Mouse (Mus musculus): ENCODE measurements around the gene Spg7. TPM values are rescaled to one million over a fixed set of nuclear protein-coding genes. Genes with fewer than 3 reads are reported as not detected.

Gene Spg7
- polyA plus RNA-seq, 1 experiment from 2014 or later = 54.3 TPM

DNA sequence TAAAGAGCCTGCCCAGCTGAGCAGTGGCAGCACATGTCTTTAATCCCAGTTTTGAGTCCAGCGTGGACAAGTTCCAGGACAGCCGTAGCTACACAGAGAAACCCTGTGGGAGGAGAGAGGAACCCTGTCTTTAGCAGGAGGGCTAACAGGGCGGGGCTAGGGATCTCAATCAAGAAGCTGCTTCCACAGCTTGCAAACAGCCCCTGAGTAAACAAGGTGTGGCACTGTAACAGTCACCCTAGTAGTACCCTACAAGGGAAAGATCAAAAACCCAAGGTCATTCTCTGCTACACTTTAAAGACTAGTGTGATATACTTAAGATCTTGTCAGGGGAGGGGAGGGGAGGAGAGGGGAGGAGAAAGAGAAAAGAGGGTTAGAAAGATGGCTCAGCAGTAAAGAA, 25.8 kb upstream of the Spg7 start:
- Histone ChIP-seq H3K4me1 (ENCODE audit: control insufficient read depth, insufficient read depth, low read length) (peaks cover 22% of the 10 kb centered on the region), H3K27me3 (ENCODE audit: control insufficient read depth, insufficient read depth, low read length) (no peaks in the 10 kb centered on the region), H3K9ac (replicated peaks; ENCODE audit: low read depth, low read length) (no peak overlapping the region), H3K9me3 (ENCODE audit: control insufficient read depth, low read depth, low read length) (no peaks in the 10 kb centered on the region), H3K4me2 (replicated peaks; ENCODE audit: low read depth, low read length) (no peak overlapping the region), H3K4me3 (ENCODE audit: low read depth, low read length) (no peak overlapping the region), H3K27ac (ENCODE audit: low read length) (no peak overlapping the region), H3K36me3 (ENCODE audit: control insufficient read depth, insufficient read depth, low read length) (no peaks in the 10 kb centered on the region)
- 41% methylated on average over 3 of the region's 3 CpGs for WGBS
- ATAC-seq (ENCODE audit: insufficient number of reproducible peaks, insufficient read depth, low FRiP score, low read depth) = no peak

DNA sequence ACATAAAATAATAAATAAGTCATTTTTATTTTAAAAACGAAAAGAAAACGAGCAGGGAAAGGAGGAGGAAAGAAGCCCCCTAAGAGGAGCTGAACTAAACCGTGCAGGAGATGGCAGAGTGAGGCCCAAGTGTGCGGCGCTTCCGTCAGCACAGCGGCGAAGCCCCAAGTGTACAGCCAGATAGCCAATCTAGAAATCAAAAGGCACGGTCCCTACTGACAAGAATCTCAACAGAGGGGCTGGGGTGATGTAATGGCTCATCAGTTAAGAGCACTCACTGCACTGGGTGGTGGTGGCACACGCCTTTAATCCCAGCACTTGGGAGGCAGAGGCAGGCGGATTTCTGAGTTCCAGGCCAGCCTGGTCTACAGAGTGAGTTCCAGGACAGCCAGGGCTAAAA, 25.3 kb upstream of the Spg7 start:
- Histone ChIP-seq H3K4me1 (ENCODE audit: control insufficient read depth, insufficient read depth, low read length) (peaks cover 22% of the 10 kb centered on the region), H3K27me3 (ENCODE audit: control insufficient read depth, insufficient read depth, low read length) (no peaks in the 10 kb centered on the region), H3K27ac (ENCODE audit: low read length) (no peak overlapping the region), H3K9ac (replicated peaks; ENCODE audit: low read depth, low read length) (no peak overlapping the region), H3K4me3 (ENCODE audit: low read depth, low read length) (no peak overlapping the region), H3K4me2 (replicated peaks; ENCODE audit: low read depth, low read length) (no peak overlapping the region), H3K36me3 (ENCODE audit: control insufficient read depth, insufficient read depth, low read length) (no peaks in the 10 kb centered on the region), H3K9me3 (ENCODE audit: control insufficient read depth, low read depth, low read length) (no peaks in the 10 kb centered on the region)
- WGBS = 84% methylated on average over 11 of the region's 11 CpGs
- no peak for ATAC-seq (ENCODE audit: insufficient number of reproducible peaks, insufficient read depth, low FRiP score, low read depth)

DNA sequence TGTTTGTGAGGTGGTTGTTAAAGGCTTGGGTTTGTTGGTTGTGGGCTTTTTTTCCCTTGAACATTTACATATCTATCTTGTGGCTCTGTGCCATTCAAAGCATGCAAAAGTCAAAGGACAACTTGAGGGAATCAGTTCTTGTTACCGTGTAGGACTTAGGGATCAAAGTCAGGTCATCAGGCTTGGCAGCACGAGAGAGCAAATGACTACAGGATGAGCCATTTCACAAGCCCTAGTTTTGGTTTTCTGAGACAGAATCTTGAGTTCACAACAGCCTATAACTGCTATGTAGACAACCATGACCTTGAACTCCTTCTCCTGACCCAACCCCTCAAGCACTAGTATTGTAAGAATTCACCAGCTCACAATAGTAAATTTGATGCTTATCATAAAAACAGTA, 24.4 kb upstream of the Spg7 start:
- H3K27me3 ChIP-seq (ENCODE audit: control insufficient read depth, insufficient read depth, low read length) = no peaks in the 10 kb centered on the region
- no peak overlapping the region for H3K4me3 ChIP-seq (ENCODE audit: low read depth, low read length)
- no peaks in the 10 kb centered on the region for H3K9me3 ChIP-seq (ENCODE audit: control insufficient read depth, low read depth, low read length)
- no peak overlapping the region for H3K27ac ChIP-seq (ENCODE audit: low read length)
- no peaks in the 10 kb centered on the region for H3K36me3 ChIP-seq (ENCODE audit: control insufficient read depth, insufficient read depth, low read length)
- 63% methylated on average over 2 of the region's 2 CpGs for WGBS
- H3K9ac ChIP-seq (replicated peaks; ENCODE audit: low read depth, low read length) = no peak overlapping the region
- peaks cover 25% of the 10 kb centered on the region for H3K4me1 ChIP-seq (ENCODE audit: control insufficient read depth, insufficient read depth, low read length)
- ATAC-seq (ENCODE audit: insufficient number of reproducible peaks, insufficient read depth, low FRiP score, low read depth) = no peak
- no peak overlapping the region for H3K4me2 ChIP-seq (replicated peaks; ENCODE audit: low read depth, low read length)

DNA sequence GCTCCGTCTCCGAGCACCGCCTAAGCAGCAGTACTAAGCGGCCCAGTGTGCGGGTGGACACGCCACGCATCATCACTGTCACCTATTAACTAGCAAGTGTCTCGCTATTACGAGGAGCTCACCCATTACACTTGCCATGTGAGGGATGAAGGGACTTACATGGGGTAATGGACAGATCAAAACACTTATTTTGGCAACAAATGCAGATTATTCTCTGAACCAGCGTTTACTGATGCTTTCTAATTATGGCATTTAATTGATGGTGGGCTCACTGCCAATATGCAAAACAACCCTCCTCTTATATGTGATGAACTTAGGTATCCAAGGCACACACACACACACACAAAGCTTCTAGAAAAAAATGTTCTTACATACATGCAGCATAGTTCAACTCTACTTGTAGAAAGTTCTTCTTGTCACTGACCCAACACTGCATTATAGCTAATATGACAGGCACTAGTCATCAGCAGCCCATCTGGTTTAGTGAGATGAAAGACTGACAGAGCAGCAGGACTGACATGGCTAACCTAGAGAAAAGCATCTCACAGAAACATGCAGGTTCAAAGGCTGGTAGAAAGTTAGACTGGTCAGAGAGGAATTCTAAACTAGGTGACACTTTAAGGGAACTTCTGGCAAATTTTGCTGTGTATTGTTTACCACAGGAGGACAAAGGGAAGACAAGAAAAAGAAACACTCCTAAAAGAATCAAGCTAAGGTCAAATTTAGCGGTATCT, 23.2 kb upstream of the Spg7 start:
- Histone ChIP-seq H3K9ac (replicated peaks; ENCODE audit: low read depth, low read length) (no peak overlapping the region), H3K4me3 (ENCODE audit: low read depth, low read length) (peak overlapping the region; percentile 99; the same call in 1 of the 2 replicates), H3K9me3 (ENCODE audit: control insufficient read depth, low read depth, low read length) (no peaks in the 10 kb centered on the region), H3K4me2 (replicated peaks; ENCODE audit: low read depth, low read length) (peak overlapping the region; percentile 77), H3K36me3 (ENCODE audit: control insufficient read depth, insufficient read depth, low read length) (peaks cover 3% of the 10 kb centered on the region; the same call in 1 of the 2 replicates), H3K27me3 (ENCODE audit: control insufficient read depth, insufficient read depth, low read length) (no peaks in the 10 kb centered on the region), H3K4me1 (ENCODE audit: control insufficient read depth, insufficient read depth, low read length) (peaks cover 31% of the 10 kb centered on the region), H3K27ac (ENCODE audit: low read length) (no peak overlapping the region)
- 80% methylated on average over 11 of the region's 11 CpGs for WGBS
- no peak for ATAC-seq (ENCODE audit: insufficient number of reproducible peaks, insufficient read depth, low FRiP score, low read depth)

DNA sequence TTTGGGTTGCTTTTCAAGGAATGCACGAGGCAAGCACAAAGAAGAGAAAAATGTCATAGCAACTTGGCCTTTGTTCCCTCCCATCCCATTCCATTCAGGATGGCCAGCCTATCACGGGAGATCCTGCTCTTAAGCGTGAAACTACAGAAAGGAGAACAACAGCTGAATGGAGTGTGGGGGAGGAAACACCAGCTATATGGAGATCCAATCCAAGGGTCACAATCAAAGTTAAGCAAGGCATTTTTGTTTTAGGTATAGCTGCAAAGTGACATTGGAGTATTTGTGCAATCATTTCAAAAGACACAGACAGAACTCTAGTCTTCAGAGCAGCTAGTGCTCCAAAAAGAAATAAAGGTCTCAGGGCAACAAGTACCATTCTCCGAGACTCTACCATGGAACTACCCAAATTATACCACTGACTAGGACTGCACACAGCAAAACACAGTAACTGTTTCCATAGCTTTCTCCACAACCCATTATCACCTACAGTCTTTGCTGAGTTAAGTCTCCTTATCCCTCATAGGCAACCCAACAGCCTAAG, 22.6 kb upstream of the Spg7 start:
- no peak for ATAC-seq (ENCODE audit: insufficient number of reproducible peaks, insufficient read depth, low FRiP score, low read depth)
- peak overlapping the region; percentile 96; the same call in 1 of the 2 replicates for H3K27ac ChIP-seq (ENCODE audit: low read length)
- peaks cover 31% of the 10 kb centered on the region for H3K4me1 ChIP-seq (ENCODE audit: control insufficient read depth, insufficient read depth, low read length)
- WGBS = 16% methylated on average over 4 of the region's 4 CpGs
- peak overlapping the region; percentile 77 for H3K4me2 ChIP-seq (replicated peaks; ENCODE audit: low read depth, low read length)
- no peaks in the 10 kb centered on the region for H3K9me3 ChIP-seq (ENCODE audit: control insufficient read depth, low read depth, low read length)
- no peaks in the 10 kb centered on the region for H3K27me3 ChIP-seq (ENCODE audit: control insufficient read depth, insufficient read depth, low read length)
- peak overlapping the region; percentile 99 for H3K4me3 ChIP-seq (ENCODE audit: low read depth, low read length)
- peak overlapping the region; percentile 99 for H3K9ac ChIP-seq (replicated peaks; ENCODE audit: low read depth, low read length)
- H3K36me3 ChIP-seq (ENCODE audit: control insufficient read depth, insufficient read depth, low read length) = peaks cover 4% of the 10 kb centered on the region; the same call in 1 of the 2 replicates

DNA sequence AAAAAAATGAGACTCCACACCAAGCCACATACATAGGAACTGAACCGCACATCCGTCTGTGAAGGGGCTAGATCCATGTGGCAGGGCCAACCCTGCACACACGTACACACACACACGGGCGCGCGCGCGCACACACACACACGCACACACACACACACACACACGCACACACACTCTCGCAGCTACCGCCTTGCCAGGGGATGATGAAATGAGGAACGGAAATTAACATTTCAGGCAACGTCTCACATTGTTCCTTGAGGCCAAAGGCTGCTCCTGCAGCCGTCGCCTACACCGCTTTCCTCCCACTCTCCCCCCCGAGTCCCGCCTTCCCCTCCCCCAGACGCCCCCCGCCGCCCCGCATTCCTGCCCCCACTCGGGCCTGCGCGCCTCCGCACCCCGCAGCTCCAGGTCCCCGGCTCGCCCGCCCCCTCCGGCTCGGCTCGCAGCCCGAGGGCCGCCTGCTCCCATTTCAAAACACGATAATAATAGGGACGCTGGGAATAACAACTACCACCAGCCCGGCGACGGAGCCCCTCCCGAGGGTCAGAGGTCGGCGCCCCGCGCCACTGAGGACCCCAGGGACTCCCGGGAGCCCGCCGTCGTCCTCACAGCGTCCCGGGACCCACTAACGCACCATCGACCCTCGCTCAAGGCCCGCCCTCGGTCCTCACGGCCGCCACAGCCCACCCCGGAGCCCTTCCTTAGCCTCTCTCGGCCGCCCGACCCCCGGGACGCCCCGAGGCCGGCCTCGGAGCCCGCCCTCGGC, 21.6 kb upstream of the Spg7 start:
- peak overlapping the region; percentile 99 for H3K4me3 ChIP-seq (ENCODE audit: low read depth, low read length)
- WGBS = under 1% methylated on average over 57 of the region's 71 CpGs
- H3K9me3 ChIP-seq (ENCODE audit: control insufficient read depth, low read depth, low read length) = no peaks in the 10 kb centered on the region
- peak overlapping the region; percentile 96 for H3K27ac ChIP-seq (ENCODE audit: low read length)
- peaks cover 31% of the 10 kb centered on the region for H3K4me1 ChIP-seq (ENCODE audit: control insufficient read depth, insufficient read depth, low read length)
- H3K4me2 ChIP-seq (replicated peaks; ENCODE audit: low read depth, low read length) = peak overlapping the region; percentile 77
- ATAC-seq (ENCODE audit: insufficient number of reproducible peaks, insufficient read depth, low FRiP score, low read depth) = no peak
- no peaks in the 10 kb centered on the region for H3K27me3 ChIP-seq (ENCODE audit: control insufficient read depth, insufficient read depth, low read length)
- H3K36me3 ChIP-seq (ENCODE audit: control insufficient read depth, insufficient read depth, low read length) = peaks cover 4% of the 10 kb centered on the region; the same call in 1 of the 2 replicates
- peak overlapping the region; percentile 99 for H3K9ac ChIP-seq (replicated peaks; ENCODE audit: low read depth, low read length)

DNA sequence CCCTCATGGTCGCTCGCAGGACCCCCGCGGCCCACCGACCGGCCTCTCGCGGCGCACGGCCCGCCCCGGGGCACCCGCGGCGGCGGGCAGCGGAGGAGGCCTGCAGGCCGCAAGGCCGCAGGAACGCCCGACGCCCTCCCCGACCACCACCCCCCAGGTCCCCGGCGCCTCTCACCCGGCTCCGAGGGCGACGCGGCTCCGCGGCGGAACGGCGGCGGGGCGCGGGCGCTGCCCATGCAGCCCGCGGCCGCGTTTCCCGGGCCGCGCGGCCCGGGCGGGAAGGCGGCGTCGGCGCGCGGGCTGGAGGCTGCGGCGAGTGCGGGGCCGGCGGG, 21.0 kb upstream of the Spg7 start:
- H3K4me1 ChIP-seq (ENCODE audit: control insufficient read depth, insufficient read depth, low read length) = peaks cover 28% of the 10 kb centered on the region
- H3K27ac ChIP-seq (ENCODE audit: low read length) = peak overlapping the region; percentile 96
- no peak for ATAC-seq (ENCODE audit: insufficient number of reproducible peaks, insufficient read depth, low FRiP score, low read depth)
- peak overlapping the region; percentile 99 for H3K9ac ChIP-seq (replicated peaks; ENCODE audit: low read depth, low read length)
- peak overlapping the region; percentile 77; the same call in 1 of the 2 replicates for H3K4me2 ChIP-seq (replicated peaks; ENCODE audit: low read depth, low read length)
- 2% methylated on average over 56 of the region's 60 CpGs for WGBS
- H3K27me3 ChIP-seq (ENCODE audit: control insufficient read depth, insufficient read depth, low read length) = no peaks in the 10 kb centered on the region
- no peaks in the 10 kb centered on the region for H3K9me3 ChIP-seq (ENCODE audit: control insufficient read depth, low read depth, low read length)
- H3K4me3 ChIP-seq (ENCODE audit: low read depth, low read length) = peak overlapping the region; percentile 99
- H3K36me3 ChIP-seq (ENCODE audit: control insufficient read depth, insufficient read depth, low read length) = peaks cover 4% of the 10 kb centered on the region; the same call in 1 of the 2 replicates

DNA sequence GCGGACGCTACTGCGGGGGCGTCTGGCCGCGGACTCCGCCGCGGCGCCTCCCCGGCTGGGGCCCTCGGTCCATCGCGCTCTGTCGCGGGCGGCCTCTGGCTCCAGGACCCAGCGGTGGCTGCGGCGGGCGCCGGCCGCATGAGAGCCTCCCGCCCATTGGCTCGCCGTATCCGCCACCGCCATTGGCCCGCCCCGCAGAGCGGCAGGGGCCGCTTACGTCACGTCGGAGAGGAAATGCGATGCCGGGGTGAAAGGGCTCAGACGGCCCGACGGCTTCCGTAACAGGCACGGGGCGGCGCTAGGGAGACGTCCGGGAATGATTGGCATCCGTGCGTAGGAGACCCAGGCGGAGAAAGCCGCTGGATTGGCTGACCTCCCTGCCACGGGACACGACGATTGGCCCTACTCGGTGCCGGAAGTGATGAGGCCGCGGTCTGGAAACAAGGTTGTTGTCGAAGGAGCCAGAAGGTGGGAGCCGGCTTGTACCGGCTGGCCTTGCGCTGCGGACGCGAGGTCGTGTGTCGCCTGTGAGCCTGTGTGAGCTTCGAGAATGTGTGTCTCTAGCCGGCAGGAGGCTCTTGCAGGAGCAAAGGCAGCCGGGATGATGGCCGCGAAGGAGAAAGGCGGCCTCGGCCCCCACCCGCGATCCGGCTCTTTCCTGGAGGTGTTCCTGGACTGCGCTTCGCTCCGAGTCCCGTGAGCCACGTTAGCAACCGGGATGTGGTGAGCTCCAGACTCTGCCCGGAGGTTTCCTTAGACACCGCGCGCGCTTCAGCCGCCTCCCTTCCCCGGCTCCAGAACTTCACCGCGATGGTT, 20.4 kb upstream of the Spg7 start, which contains the start of gene Ankrd11:
Gene Ankrd11 (minus strand): TSS at position 120 of the 816 bp plus-strand sequence.
- peak within 1 kb of the TSS; percentile 99 for H3K4me3 ChIP-seq (ENCODE audit: low read depth, low read length)
- WGBS = under 1% methylated on average over 91 of the region's 91 CpGs
- peaks cover 23% of the 10 kb centered on the region for H3K4me1 ChIP-seq (ENCODE audit: control insufficient read depth, insufficient read depth, low read length)
- H3K27ac ChIP-seq (ENCODE audit: low read length) = peak within 1 kb of the TSS; percentile 96
- no peaks in the 10 kb centered on the region for H3K9me3 ChIP-seq (ENCODE audit: control insufficient read depth, low read depth, low read length)
- peak within 1 kb of the TSS; percentile 77 for H3K4me2 ChIP-seq (replicated peaks; ENCODE audit: low read depth, low read length)
- peak within 1 kb of the TSS; percentile 99 for H3K9ac ChIP-seq (replicated peaks; ENCODE audit: low read depth, low read length)
- no peaks in the 10 kb centered on the region for H3K27me3 ChIP-seq (ENCODE audit: control insufficient read depth, insufficient read depth, low read length)
- ATAC-seq (ENCODE audit: insufficient number of reproducible peaks, insufficient read depth, low FRiP score, low read depth) = peak; percentile 98
- peaks cover 4% of the 10 kb centered on the region; the same call in 1 of the 2 replicates for H3K36me3 ChIP-seq (ENCODE audit: control insufficient read depth, insufficient read depth, low read length)
